Mouse (Mus musculus) ovary, postnatal 10 days (tissue): ENCODE data around the gene Cst9.

Experiments
- DNase-seq: peaks from one replicate; pipeline ENCODE4 v3.0.0; 2022; ENCODE audit warnings: low spot score

Gene Cst9

DNA sequence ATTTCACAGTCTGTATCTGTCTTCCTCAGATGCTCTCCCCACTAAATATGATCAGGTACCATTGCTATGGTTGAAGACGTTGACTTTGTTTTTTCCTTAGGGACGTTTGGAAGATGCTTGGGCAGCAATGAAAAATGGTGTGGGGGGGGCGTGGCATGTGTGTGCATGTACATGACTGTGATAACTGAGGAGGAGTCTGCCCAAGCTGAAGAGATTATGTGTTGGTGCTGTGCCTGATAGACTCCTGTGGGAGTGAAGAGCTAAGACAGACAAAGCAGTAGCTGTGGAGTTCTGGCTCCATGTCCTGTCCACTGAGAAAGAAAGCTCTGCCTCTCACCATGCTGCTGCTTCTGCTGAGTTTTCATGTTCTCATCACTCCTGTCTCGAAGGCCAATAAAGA, at the start of gene Cst9:
Gene Cst9 (plus strand): TSS at position 236 of the 400 bp plus-strand sequence.
- no peak for DNase-seq

DNA sequence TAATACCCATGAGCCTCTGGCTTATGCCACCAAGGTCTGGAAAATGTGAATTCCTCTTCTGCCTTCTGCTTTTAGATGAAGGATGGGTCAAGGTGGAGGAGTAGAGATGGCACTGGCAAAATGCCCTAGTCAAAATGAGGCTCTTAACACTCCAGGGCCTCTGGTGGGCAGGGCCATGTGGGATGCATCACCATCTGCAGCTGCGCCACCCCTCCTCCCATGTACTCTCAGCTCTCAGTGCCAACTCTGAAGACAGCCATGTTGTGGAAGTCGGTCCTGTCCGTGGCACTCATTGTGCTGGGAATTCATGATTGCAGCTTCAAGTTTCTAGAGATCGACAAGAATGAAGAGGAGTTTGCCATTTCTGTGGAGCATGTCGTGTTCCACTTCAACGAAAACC, 45.8 kb upstream of the Cst9 start, which contains the start of gene Cst12:
Gene Cst12 (plus strand): TSS at position 220 of the 400 bp plus-strand sequence.
- no peak for DNase-seq

DNA sequence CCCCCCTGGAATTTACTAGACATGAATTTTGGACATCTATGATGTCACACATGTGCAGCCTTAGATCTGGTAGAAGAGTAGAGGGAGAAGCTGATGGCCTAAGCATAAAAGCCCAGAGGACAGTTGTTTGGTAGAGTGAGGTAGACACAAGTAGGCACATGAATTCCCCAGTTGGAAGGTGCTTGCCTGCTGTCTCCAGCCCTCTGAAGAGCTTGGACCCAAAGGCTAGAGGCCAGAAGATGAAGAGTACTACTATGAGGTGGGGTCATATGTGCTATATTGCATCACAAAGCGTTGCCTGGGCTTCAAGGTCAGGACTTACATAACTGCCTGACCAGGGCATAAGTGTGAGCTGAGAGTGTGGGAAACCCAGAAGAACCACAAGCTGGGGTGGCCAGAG, 36.5 kb upstream of the Cst9 start, which contains the start of gene Cst8:
Gene Cst8 (plus strand): TSS at position 301 of the 400 bp plus-strand sequence.
- no peak for DNase-seq

DNA sequence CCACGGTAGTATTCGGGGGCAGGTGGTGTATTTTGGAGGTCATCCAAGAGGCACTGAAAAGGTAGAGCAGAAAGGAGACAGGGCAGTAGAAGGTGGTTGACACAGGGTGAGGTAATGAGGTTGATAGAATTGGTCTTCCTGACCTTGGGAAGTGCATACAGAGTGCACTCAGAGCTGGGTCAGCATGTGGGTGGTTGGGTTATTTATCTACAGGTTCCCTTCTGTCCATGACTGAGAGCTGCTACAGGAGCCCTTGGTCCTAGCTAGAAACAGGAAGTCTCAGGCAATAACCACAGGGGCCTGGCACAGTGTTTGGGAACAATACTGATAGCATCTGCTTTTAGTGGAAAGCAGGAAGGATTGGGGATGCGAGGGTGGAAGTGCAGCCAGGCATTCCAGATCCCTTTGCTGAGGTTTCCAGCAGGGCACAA, 33.4 kb upstream of the Cst9 start:
- no peak for DNase-seq

DNA sequence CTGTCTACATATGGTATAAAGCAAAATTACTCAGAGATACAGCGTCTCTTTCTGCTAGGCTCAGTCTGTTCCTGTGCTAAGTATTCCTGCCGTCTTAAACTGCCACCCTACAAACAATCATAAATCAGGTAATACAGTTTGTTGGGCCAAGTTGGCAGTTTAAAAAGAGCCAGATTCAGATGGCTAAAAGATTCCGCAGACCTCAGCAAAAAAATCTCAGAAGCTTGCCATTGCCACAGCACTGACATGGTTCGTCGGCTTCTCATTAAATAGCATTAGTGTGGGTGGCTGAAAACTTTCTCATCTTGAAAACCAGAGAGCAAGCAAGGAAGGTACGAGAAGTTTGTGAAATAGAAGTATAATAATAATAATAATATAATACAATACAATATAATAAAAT, 28.3 kb upstream of the Cst9 start:
- DNase-seq, result no peak

DNA sequence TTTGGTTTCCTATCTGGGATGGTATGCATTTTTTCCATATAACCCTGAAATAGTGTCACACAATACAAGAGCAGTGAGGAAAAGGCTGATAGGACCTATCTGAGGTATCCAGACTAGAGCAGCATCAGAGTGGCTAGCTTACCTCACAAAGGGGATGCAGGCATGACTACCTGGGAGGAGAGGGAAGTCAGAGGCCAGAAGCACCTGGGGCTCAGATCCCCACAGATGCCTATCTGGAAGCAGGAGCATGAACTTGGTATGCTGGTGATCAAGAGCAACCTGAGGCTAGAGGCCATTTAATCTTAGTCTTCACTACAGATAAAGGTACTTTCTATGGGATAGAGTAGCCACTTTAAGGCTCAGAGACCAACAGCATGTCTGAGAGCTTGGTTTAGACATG, 15.0 kb upstream of the Cst9 start, which contains the start of gene Cst13:
Gene Cst13 (plus strand): TSS at position 173 of the 400 bp plus-strand sequence.
- no peak for DNase-seq

DNA sequence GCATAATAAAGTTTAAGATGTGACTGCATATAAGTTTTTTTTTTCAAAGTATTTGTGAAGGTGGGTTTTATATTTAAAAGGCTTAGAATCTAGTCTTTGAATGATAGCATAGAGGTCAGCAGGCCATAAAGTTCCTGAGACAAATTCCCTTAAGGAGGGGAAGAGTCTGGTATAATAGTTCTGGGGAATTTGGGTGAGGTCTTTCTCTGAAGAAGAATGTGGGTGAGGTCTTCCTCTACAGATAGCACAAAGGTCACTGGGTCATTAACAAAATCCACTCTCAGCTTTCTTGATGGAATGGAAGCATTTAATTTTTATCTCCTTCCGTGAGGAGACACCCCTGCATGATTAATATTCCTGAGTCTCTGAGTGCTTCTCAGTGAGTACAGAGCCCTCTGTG, 9.0 kb upstream of the Cst9 start:
- DNase-seq, result no peak

DNA sequence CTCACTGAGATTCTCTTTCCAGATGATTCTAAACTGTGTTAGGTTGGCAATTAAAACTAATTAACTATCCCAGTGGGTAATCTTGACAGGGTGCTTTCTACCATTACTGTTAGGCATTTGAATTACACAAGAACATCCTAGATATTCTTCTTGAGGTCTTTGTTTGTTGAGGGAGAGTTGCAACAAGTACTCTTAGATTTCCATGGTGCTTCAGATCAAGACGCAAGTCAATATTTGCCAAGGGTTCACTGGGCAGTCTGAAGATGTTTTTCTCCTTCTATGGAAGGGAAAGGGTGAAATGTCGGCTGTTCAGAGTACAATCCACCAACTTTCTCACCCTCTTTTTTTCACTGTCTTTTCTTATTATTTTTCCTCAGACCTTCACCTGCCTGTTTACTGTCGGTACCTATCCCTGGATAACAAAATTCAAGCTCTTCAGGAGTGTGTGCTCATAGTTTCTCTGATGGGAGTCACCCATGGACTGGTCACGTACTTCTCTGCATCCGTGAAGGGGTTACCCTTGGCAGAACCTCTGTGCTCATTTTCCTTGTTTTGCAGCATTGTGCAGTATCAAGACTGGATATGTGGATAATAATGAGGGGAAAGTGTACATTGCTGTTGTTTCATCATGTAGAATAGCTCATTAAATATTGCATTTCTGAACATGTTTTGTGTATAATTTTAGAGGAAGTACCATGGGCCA, 3.3 kb downstream of the Cst9 start:
- DNase-seq, result no peak

GRCm38 (mm10) chr2:148839224-148839623, 4.3 kb downstream of the Cst9 start:
- DNase-seq, result no peak

GRCm38 (mm10) chr2:148851116-148851906, 16.4 kb downstream of the Cst9 start:
- DNase-seq, result peak; percentile 38

- DNase-seq, result no peak
Observed at GRCm38 (mm10) chr2:148856630-148857400, 21.9 kb downstream of the Cst9 start.

GRCm38 (mm10) chr2:148857506-148857905, 22.6 kb downstream of the Cst9 start:
- no peak for DNase-seq

DNA sequence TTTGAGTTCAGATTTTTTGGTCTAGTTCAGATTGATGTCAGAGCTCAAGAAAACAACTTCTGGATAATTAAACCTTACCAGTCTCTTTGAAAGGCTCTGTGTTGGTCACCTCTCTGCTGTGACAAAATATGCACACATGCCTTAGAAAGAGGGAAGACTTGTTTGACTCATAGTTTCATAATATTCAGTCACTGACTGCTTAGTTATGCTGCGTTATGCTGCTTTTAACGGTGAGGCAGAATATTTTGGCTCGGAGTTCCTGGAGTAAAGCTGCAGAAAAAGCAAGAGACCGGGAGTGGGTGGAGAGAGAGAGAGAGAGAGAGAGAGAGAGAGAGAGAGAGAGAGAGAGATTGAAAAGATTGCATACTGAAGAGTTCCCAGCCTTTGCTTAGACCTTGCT, 26.0 kb downstream of the Cst9 start:
- DNase-seq, result no peak

DNA sequence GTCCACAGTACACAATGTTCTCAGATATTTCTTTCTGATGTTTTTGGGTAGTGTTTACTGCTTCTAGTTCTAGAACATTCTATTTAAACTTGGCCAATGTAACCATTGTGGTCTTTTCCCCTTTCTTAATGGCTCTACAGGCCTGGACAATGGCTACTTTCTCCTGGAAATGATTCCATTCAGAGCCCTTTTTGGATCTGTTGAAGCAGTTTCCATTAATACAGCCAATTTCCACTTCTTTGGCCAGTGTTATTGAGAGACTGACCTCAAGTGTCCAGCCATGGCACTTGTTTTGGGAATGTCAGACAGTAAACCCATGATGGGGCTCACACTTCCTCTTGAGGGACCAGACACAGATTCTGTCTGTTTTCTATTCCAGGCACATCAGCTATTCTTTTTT, 26.7 kb downstream of the Cst9 start:
- no peak for DNase-seq

- DNase-seq, result no peak
Observed at GRCm38 (mm10) chr2:148864966-148865365, 30.0 kb downstream of the Cst9 start, which contains the start of gene 9230104L09Rik. Gene 9230104L09Rik, minus strand, starts transcription at chr2:148865038.

DNA sequence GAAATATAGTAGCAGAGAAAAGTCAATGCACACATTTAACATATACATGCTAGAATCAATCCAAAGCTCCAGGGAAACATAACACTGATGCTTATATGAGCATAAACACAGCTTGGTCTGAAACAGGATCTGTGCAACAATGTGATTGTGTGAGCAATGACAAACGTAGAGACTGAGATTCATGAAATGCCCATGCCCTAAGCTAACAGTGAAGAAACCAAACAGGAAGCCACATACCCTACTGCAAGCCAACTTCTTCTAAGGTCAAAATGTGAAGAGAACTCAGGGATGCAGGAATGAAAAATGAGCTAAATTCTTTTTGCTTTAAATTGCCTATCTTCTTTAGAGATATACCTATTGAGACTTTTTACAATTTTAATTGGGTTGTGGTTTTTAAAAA, 34.0 kb downstream of the Cst9 start:
- no peak for DNase-seq

- DNase-seq, result no peak
Observed at GRCm38 (mm10) chr2:148870526-148870925, 35.6 kb downstream of the Cst9 start.

GRCm38 (mm10) chr2:148872860-148873259, 37.9 kb downstream of the Cst9 start:
- DNase-seq, result no peak

- no peak for DNase-seq
Observed at GRCm38 (mm10) chr2:148874224-148874616, 39.3 kb downstream of the Cst9 start.

- no peak for DNase-seq
Observed at GRCm38 (mm10) chr2:148874617-148875334, 39.8 kb downstream of the Cst9 start.

DNA sequence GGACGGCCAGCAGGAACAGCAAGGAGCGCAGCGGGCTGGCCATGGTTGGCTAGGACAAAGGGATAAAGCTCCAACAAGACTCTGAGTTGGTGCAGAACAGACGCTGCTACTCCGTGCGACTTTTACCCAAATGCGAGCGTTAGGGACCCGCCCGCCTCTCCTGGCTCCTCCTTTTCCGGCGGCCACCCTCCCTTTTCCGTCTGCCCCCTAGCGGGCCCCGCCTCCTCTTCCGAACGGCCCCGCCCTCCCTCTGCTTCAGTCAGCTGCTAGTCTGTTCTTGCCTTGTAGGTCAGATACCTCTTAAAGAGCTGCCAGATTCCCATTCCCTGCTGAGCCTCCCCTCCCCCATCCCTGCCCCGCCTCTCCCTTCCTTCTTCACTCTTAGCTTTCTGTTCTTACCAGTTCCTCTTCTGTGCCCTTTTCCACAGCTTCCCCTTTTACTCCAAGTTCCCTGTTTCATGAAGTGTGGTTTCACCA, 40.4 kb downstream of the Cst9 start, which contains the start of gene Cst3:
Gene Cst3 (minus strand): TSS at position 358 of the 477 bp plus-strand sequence.
- peak; percentile 78 for DNase-seq
